Mouse (Mus musculus): ENCODE measurements around the gene Rgp1.

GRCm38 (mm10) chr4:43533270-43533669 is 45.2 kb upstream of the Rgp1 start:
- TF ChIP-seq POLR2A (IDR thresholded peaks at IDR 0.05; ENCODE audit: low read depth, low read length) (no peak), CTCF (conservative IDR thresholded peaks at IDR 0.05; ENCODE audit: insufficient read depth, insufficient read length, low read depth, low read length) (no peak)
